Mouse (Mus musculus): Measurements from ENCODE around the gene Dhh.

Dhh gene

GRCm38 (mm10) chr15:98871070-98871915 lies 27.0 kb downstream of the Dhh start, which contains the start of gene Kmt2d:
Kmt2d (minus strand) TSS chr15:98871204.
- DNase-seq: no peak

GRCm38 (mm10) chr15:98870179-98871069 lies 27.9 kb downstream of the Dhh start:
- peak; percentile 77 for DNase-seq

GRCm38 (mm10) chr15:98869342-98870178 lies 28.8 kb downstream of the Dhh start:
- no peak for DNase-seq

- DNase-seq: no peak
Observed at GRCm38 (mm10) chr15:98868346-98869063, 29.8 kb downstream of the Dhh start.

- no peak for DNase-seq
Observed at GRCm38 (mm10) chr15:98867321-98867720, 31.0 kb downstream of the Dhh start.

GRCm38 (mm10) chr15:98866501-98866900 lies 31.8 kb downstream of the Dhh start:
- DNase-seq: no peak

- no peak for DNase-seq
Observed at GRCm38 (mm10) chr15:98865771-98866170, 32.6 kb downstream of the Dhh start.

- no peak for DNase-seq
Observed at GRCm38 (mm10) chr15:98864951-98865350, 33.4 kb downstream of the Dhh start.

GRCm38 (mm10) chr15:98863451-98863958 lies 34.8 kb downstream of the Dhh start:
- no peak for DNase-seq

GRCm38 (mm10) chr15:98861701-98862410 lies 36.5 kb downstream of the Dhh start:
- no peak for DNase-seq

- no peak for DNase-seq
Observed at GRCm38 (mm10) chr15:98860921-98861320, 37.4 kb downstream of the Dhh start.

GRCm38 (mm10) chr15:98859319-98860043 lies 38.9 kb downstream of the Dhh start:
- no peak for DNase-seq

- DNase-seq: no peak
Observed at GRCm38 (mm10) chr15:98854214-98854613, 44.1 kb downstream of the Dhh start.

GRCm38 (mm10) chr15:98853161-98853937 lies 45.0 kb downstream of the Dhh start:
- peak; percentile 70 for DNase-seq

- DNase-seq: no peak
Observed at GRCm38 (mm10) chr15:98852733-98853132, 45.6 kb downstream of the Dhh start.

GRCm38 (mm10) chr15:98852071-98852470 lies 46.3 kb downstream of the Dhh start:
- DNase-seq: no peak

- no peak for DNase-seq
Observed at GRCm38 (mm10) chr15:98851229-98851818, 47.0 kb downstream of the Dhh start.

- no peak for DNase-seq
Observed at GRCm38 (mm10) chr15:98850668-98851067, 47.7 kb downstream of the Dhh start.

- DNase-seq: no peak
Observed at GRCm38 (mm10) chr15:98849956-98850600, 48.3 kb downstream of the Dhh start.
